Mouse (Mus musculus): ENCODE measurements around the gene Dnah8.
A peak's percentile ranks its signal among the peaks of the same experiment; 100 is the strongest.
"Not testable (repeated sequence)": the region's sequence is repeated elsewhere in the genome, so short reads cannot be mapped to it uniquely, and the experiment has no call there.

Dnah8 gene

DNA sequence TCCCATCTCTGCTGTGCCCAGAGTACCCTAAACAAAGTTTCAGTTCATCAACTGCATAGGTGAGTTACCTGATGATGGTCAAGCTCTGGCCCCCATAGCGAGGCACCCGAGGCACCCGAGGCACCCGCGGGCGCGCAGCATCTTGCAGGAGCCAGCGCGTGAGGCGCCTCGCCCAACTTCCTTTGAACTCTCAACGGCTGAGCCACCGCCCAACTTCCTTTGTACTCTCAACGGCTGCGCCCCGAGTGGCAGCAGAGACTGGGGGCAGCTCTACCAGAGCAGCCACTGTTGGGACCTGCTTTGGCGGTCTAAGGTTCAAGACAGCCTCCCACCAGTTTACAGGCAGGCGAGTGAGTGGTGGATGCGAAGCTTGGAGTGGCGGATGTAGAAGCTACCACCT is at the start of gene Dnah8:
TSS of gene Dnah8 (plus strand) at position 223 of the 400 bp plus-strand sequence.
- not testable (repeated sequence) for DNase-seq (ENCODE audit: low spot score)

- DNase-seq (ENCODE audit: low spot score), result no peak
Measured at GRCm38 (mm10) chr17:30574783-30575075, 49.4 kb upstream of the Dnah8 start.

DNA sequence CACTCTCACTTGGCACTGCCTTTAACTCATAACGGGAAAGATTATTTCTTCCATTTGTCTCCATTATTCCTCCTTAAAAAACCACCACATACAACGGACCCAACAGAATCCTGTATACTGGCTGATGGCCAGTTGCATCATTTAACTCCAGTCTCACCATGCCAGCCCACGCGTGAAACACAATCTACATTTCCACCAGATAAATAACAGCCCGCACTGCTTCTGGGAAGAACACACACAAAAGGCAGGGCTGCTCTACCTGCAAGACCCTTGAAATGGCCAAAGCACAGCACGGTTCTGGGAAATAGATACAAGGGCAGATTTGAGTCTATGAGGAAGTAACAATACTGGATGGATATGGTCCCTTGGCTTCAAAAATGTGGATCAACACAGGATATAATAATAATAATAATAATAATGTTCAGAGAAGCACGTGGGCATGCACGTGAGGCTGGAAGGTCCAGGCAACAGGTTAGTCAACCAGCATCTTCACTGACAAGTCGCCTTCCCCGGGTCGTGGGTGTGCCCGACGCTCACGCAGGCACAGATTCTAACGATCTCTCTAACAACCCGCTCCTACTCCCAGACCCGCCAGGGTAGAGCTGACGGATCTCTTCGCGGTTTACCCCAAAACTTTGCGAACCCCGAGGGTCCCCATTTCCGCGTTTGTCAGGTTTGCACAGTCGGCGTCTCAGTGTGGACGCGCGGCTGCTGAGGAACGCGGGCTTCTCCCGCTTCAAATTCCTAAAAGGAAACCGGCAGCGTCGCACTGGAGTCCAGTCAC is 48.8 kb upstream of the Dnah8 start:
- no peak for DNase-seq (ENCODE audit: low spot score)

GRCm38 (mm10) chr17:30575941-30576773 is 48.0 kb upstream of the Dnah8 start, which contains the start of gene Btbd9:
Btbd9 (minus strand) TSS chr17:30576488.
- DNase-seq (ENCODE audit: low spot score), result peak; percentile 94

DNA sequence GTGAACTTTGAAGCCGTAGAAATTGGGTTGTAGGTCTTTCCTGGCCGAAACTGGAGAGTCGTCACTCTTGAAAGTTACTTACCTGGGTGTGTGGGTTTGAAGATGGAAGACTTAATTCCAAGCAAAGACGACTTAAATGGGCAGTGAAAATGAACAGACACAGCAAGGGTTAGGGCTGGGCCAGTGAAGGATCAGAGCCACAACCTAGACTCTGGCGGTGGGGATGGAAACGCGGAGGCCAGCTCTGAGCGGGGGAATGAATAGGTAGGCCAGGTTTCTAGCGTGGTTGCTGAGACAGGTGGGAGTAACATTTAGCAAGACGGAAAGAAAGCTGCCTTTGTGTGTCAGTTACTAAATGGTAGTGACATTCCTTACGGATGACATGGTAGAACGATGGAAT is 47.2 kb upstream of the Dnah8 start:
- no peak for DNase-seq (ENCODE audit: low spot score)

DNA sequence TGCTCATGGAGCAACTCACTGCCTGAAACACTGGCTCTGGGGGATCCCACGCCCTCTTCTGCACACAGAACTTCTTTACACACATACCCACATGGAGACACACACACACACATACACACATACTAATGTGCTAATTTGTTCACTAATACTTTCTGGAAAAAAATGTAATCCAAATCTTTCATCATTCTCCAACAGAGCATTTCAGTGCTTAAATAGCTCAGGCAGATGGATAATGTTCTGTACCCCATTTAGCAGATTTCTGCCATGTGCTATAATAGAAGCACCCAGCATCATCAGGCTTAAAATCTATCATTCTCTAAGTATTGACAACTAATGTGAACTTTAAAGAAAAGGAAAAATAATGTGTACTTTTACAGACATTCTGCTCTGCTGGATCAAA is 43.4 kb upstream of the Dnah8 start:
- no peak for DNase-seq (ENCODE audit: low spot score)

GRCm38 (mm10) chr17:30581201-30581600 is 43.0 kb upstream of the Dnah8 start:
- DNase-seq (ENCODE audit: low spot score), result no peak

- DNase-seq (ENCODE audit: low spot score), result no peak
Measured at GRCm38 (mm10) chr17:30582313-30582712, 41.8 kb upstream of the Dnah8 start.

- DNase-seq (ENCODE audit: low spot score), result no peak
Measured at GRCm38 (mm10) chr17:30583258-30584001, 40.7 kb upstream of the Dnah8 start.

- peak; percentile 48 for DNase-seq (ENCODE audit: low spot score)
Measured at GRCm38 (mm10) chr17:30590417-30591198, 33.5 kb upstream of the Dnah8 start.

- no peak for DNase-seq (ENCODE audit: low spot score)
Measured at GRCm38 (mm10) chr17:30594407-30594806, 29.7 kb upstream of the Dnah8 start.

DNA sequence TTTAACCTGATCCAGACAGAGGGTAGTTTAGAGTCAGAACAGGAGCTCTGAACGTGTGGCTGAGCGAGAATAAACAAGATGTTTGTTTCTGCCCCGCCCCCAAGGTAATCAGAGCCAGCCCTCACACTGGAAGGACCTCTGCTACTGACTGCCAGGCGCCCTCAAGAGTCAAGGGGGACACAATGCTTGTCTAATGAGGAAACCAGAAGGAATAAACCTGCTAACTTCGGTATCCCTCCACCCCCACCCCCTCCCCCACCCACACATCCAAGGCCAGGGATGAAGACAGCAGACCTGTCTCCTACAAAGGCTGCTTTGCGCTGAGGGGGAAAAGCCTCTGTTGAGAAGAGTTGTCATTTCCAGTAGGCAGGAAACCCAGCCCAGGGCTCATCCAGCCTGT is 29.3 kb upstream of the Dnah8 start:
- no peak for DNase-seq (ENCODE audit: low spot score)

- DNase-seq (ENCODE audit: low spot score), result no peak
Measured at GRCm38 (mm10) chr17:30597786-30598185, 26.4 kb upstream of the Dnah8 start.

- DNase-seq (ENCODE audit: low spot score), result no peak
Measured at GRCm38 (mm10) chr17:30598300-30598699, 25.9 kb upstream of the Dnah8 start.

DNA sequence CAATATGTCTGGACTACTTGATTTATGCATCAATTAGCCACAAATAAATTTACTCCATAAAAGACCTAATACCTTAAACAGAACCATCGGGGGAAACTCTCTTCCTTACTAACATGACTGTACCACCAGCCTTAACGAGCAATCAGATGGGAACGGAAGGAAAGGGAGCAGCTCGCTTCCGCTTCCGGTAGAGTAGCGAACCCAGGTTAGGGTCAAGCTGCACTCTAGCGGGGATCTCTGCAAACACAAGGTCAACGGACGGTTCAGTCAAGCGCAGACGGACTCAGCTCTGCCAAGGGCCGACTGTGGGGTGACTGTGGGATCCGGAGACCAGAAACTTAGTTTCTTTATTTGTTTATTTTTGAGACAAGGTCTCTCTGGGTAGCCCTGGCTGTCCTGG is 22.0 kb upstream of the Dnah8 start:
- no peak for DNase-seq (ENCODE audit: low spot score)

GRCm38 (mm10) chr17:30604296-30604695 is 19.9 kb upstream of the Dnah8 start:
- DNase-seq (ENCODE audit: low spot score), result no peak

GRCm38 (mm10) chr17:30605001-30605400 is 19.2 kb upstream of the Dnah8 start:
- DNase-seq (ENCODE audit: low spot score), result no peak

DNA sequence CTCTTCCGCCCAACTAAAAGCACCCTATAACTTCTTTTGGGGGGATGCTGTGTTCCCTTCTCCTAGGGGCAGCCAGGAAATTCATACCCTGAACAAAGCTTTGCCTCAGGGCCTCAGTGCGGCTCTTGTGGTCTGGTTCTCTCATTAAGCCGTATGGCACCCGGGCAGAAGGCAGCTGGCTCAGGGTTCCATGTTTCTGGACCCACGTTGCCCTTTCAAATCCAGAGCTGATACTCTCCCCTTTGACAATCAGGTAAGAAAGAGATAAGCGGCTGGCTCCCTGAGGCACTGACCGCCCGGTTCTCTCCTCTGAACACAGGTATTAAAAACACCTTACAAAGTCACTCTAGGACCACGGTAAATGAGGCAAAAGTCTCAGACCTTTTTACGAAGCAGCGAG is 17.9 kb upstream of the Dnah8 start:
- no peak for DNase-seq (ENCODE audit: low spot score)

- DNase-seq (ENCODE audit: low spot score), result no peak
Measured at GRCm38 (mm10) chr17:30606634-30607081, 17.5 kb upstream of the Dnah8 start.

DNA sequence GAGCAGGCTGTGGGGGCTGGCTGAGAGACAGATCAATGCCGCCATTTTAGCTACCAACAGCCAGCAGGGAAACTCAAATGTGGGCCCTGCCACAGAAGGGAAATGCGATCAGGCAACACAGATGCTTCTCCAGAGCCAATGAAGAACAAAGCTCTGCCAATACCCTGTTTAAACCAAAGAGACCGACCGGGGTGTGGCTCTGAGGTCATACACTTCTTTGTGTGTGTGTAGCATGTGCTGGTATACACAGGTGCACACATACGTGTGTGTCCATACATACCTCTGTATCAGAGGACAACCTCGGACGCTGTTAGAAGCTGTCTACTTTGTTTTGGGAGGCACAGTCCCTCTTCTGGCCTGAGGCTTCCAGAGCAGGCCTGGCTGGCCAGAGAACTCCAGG is 16.8 kb upstream of the Dnah8 start:
- no peak for DNase-seq (ENCODE audit: low spot score)

- no peak for DNase-seq (ENCODE audit: low spot score)
Measured at GRCm38 (mm10) chr17:30607909-30608495, 16.2 kb upstream of the Dnah8 start.

Measured in urinary bladder, postnatal 14 days (tissue).